Mouse (Mus musculus) ES-E14 (cell line): ENCODE measurements around the gene Utrn. TPM values are rescaled to one million over a fixed set of nuclear protein-coding genes. Genes with fewer than 3 reads are reported as not detected.

Experiments used
- DNase-seq: peaks from one replicate; pipeline ENCODE4 v3.0.0-alpha.2; 2013; ENCODE audit warnings: low read depth, low spot score
- H3K27ac ChIP-seq: 2 replicates; pipeline ENCODE4 v1.5.1; 2012; ENCODE audit warnings: low read depth, mild to moderate bottlenecking, low read length, moderate library complexity, mixed read lengths; ENCODE audit not compliant: poor library complexity, insufficient read depth, severe bottlenecking
- H3K36me3 ChIP-seq: 2 replicates; pipeline ENCODE4 v1.6.1; 2012; ENCODE audit warnings: mild to moderate bottlenecking, low read length, moderate library complexity, mixed read lengths; ENCODE audit not compliant: control insufficient read depth, poor library complexity, insufficient read depth, severe bottlenecking
- H3K4me1 ChIP-seq, 2 experiments: fragments of 150-350 bp in 1 of 2; sonication (generic) in 1 of 2; 2 replicates each; pipeline ENCODE4 v1.6.1; 2012; ENCODE audit warnings: low read length in 2 of 2, mild to moderate bottlenecking in 1 of 2, mixed read lengths in 1 of 2; ENCODE audit not compliant: control insufficient read depth in 2 of 2, insufficient read depth in 2 of 2, poor library complexity in 1 of 2
- H3K4me3 ChIP-seq, 2 experiments: fragments of 150-350 bp in 1 of 2; sonication (generic) in 1 of 2; 2 replicates each; pipeline ENCODE4 v1.5.1; 2012; ENCODE audit warnings: low read length in 2 of 2, low read depth in 1 of 2, mild to moderate bottlenecking in 1 of 2, mixed read lengths in 1 of 2; ENCODE audit not compliant: insufficient read depth in 1 of 2, poor library complexity in 1 of 2, severe bottlenecking in 1 of 2
- H3K9ac ChIP-seq: 2 replicates; pipeline ENCODE4 v1.6.1; 2012; ENCODE audit warnings: low read depth, mild to moderate bottlenecking, low read length, mixed read lengths; ENCODE audit not compliant: poor library complexity, insufficient read depth, severe bottlenecking
- H3K9me3 ChIP-seq: fragments of 150-350 bp; sonication (generic); 2 replicates; pipeline ENCODE4 v1.6.1; 2012; ENCODE audit warnings: low read depth, mild to moderate bottlenecking, low read length; ENCODE audit not compliant: control insufficient read depth, insufficient read depth
- CHD2 ChIP-seq: IDR thresholded peaks from 2 replicates; pipeline ENCODE4 v1.6.1; 2014; ENCODE audit warnings: mild to moderate bottlenecking, low read depth, low read length, inconsistent platforms
- HCFC1 ChIP-seq: IDR thresholded peaks from 2 replicates; pipeline ENCODE4 v1.6.1; 2012; ENCODE audit warnings: low read length, inconsistent platforms, borderline replicate concordance; ENCODE audit not compliant: insufficient read depth
- MAFK ChIP-seq: IDR thresholded peaks from 2 replicates; pipeline ENCODE4 v1.6.1; 2014; ENCODE audit warnings: mild to moderate bottlenecking, low read depth, low read length, inconsistent platforms; ENCODE audit not compliant: insufficient read depth
- ZC3H11A ChIP-seq: IDR thresholded peaks from 2 replicates; pipeline ENCODE4 v1.6.1; 2012; ENCODE audit warnings: low read depth, mild to moderate bottlenecking, inconsistent platforms, low read length, borderline replicate concordance
- ZNF384 ChIP-seq: IDR thresholded peaks from 2 replicates; pipeline ENCODE4 v1.6.1; 2012; ENCODE audit warnings: low read depth, low read length, inconsistent platforms
- in situ Hi-C, 2 experiments: fragments of 600-800 bp; cut with MboI; formaldehyde crosslinking; loops; one replicate each; pipeline ENCODE4 v1.15.1; 2025; ENCODE audit warnings: low sequenced_read_pairs in 2 of 2, inconsistent platforms in 1 of 2; ENCODE audit not compliant: unreplicated experiment in 2 of 2
- total RNA-seq: library from RNA; depleted of rRNA; stranded (reverse); fragments of 300-350 nt; gene quantifications from 2 replicates; pipeline ENCODE4 v1.2.3, GENCODE M21; 2012

Gene Utrn
- total RNA-seq, 1 experiment = 66.9 TPM

DNA sequence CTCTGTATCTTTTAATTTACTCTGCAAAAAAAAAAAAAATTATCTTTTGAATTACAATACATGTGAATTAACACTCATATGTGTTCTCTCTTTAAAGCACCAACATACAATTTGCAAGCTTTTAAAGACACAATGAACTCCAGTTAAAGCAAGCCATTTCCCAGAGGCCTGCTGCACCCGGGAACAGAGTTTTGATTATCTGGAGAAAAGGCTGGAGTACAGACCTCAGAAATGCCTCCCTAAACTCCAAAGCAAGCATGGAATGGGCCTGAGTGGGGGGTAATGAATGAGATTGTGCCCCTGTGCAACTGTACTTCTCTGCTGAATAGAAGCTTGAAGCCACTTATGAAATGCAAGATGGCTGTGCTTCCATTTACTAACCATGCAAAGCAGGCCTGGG is 281.8 kb downstream of the Utrn start:
- H3K9me3 ChIP-seq = no peaks in the 10 kb centered on the region
- no peak overlapping the region for H3K27ac ChIP-seq
- no peaks in the 10 kb centered on the region for H3K36me3 ChIP-seq
- no peak for DNase-seq
- TF ChIP-seq ZNF384 (no peak), ZC3H11A (no peak), HCFC1 (no peak), CHD2 (no peak), MAFK (no peak)
- H3K4me1 ChIP-seq = no peaks in the 10 kb centered on the region
- no peak overlapping the region for H3K4me3 ChIP-seq
- H3K9ac ChIP-seq = no peak overlapping the region
- in situ Hi-C loops = no loop called here

DNA sequence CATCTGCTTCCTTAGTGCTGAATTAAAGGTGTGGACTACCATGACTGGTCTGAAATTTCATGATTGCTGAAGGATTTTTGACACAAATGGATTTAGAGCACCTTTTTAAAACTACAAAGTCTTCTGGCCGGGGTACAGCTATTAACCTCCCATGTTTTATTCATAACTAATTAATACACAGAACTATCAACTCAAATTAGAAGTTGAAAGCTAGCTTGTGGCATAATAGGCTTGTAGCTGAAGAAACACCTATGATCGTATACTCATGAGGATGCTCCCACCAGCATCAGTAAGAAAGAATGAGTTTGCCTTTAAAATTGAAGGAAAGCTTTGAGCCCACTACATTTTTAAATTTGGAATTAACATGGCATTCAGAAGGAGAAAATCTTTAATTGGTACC is 282.3 kb downstream of the Utrn start:
- TF ChIP-seq CHD2 (no peak), MAFK (no peak), ZNF384 (no peak), ZC3H11A (no peak), HCFC1 (no peak)
- Histone ChIP-seq H3K4me1 (no peaks in the 10 kb centered on the region), H3K4me3 (no peak overlapping the region), H3K9me3 (no peaks in the 10 kb centered on the region), H3K9ac (no peak overlapping the region), H3K36me3 (no peaks in the 10 kb centered on the region), H3K27ac (no peak overlapping the region)
- in situ Hi-C loops = no loop called here
- no peak for DNase-seq

DNA sequence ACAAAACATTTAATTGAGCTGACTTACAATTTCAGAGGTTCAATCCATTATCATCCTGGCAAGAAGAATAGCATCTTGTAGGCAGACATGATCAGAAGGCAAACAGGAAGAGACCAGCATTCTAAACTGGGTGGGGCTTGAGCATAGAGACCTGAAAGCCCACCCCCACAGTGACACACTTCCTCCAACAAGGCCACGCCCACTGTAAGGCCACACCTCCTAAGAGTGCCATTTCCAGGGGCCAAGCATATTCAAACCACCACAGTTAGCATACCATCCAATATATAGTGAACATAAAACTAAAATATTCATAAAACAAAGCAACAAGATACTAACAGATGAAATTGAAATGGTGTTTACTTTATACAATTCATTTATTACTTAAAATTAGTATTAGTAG is 283.0 kb downstream of the Utrn start:
- Histone ChIP-seq H3K9me3 (no peaks in the 10 kb centered on the region), H3K4me1 (no peaks in the 10 kb centered on the region), H3K4me3 (no peak overlapping the region), H3K36me3 (no peaks in the 10 kb centered on the region), H3K9ac (no peak overlapping the region), H3K27ac (no peak overlapping the region)
- no peak for TF ChIP-seq ZNF384
- TF ChIP-seq ZC3H11A = no peak
- no peak for TF ChIP-seq CHD2
- no peak for TF ChIP-seq HCFC1
- TF ChIP-seq MAFK = no peak
- in situ Hi-C loops = no loop called here
- no peak for DNase-seq

DNA sequence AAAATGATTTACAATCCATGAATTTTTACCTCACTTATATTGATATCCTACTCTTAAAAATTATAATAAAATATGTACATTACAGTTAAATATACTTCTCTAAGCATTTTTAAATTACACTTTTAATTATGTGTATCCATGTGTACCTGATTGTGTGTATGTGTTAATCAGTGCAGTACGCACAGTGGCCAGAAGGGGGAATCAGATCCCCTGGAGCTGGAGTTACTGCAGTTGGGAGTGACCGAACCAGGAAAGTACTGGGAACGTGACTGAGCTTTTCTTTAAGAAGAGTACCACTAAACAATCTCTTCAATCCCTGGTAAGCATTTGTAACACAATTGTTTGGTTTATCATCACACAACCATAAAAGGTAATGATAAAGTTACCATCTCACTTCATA is 285.7 kb downstream of the Utrn start:
- H3K9me3 ChIP-seq = no peaks in the 10 kb centered on the region
- TF ChIP-seq CHD2 (no peak), ZC3H11A (no peak), HCFC1 (no peak), MAFK (no peak), ZNF384 (no peak)
- H3K4me1 ChIP-seq = peaks cover 0 to 2% of the 10 kb centered on the region in 2 experiments; a peak in 1 of 4 replicates
- in situ Hi-C loops = no loop called here
- no peaks in the 10 kb centered on the region for H3K36me3 ChIP-seq
- no peak overlapping the region for H3K9ac ChIP-seq
- no peak overlapping the region for H3K4me3 ChIP-seq
- DNase-seq = no peak
- H3K27ac ChIP-seq = no peak overlapping the region

DNA sequence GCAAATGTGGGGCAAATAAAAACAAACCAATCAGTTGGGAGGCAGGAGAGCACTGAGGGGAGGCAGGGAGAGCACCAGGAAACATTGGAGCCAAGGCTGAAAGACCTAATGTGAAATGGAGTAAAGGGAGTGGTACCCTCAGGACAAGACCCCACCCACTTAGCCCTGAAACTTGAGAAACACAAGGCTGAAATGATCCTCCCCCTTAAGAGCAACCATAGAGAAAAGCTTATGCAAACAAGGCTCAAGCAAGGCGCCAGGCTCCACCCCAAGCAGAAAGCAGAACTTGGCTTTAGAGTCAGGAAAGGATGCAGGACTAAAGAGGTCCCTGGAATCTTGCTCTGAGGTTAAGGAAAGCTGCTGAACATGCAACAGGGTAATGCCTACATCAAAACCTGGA is 290.1 kb downstream of the Utrn start:
- no peak for TF ChIP-seq HCFC1
- TF ChIP-seq CHD2 = no peak
- TF ChIP-seq MAFK = no peak
- no peak for TF ChIP-seq ZNF384
- no peak for TF ChIP-seq ZC3H11A
- Histone ChIP-seq H3K4me3 (peak overlapping the region; percentile 40 to 61; a peak in 3 of 4 replicates), H3K36me3 (no peaks in the 10 kb centered on the region), H3K4me1 (peaks cover 3% of the 10 kb centered on the region in 2 experiments; a peak in 2 of 4 replicates), H3K9me3 (no peaks in the 10 kb centered on the region), H3K9ac (peak overlapping the region; percentile 28; the same call in 1 of the 2 replicates), H3K27ac (peak overlapping the region; percentile 47; the same call in 1 of the 2 replicates)
- peak; percentile 89 for DNase-seq
- in situ Hi-C loops = no loop called here
